Mouse (Mus musculus): Measurements from ENCODE around the gene Tmc2. TPM values are rescaled to one million over a fixed set of nuclear protein-coding genes. Genes with fewer than 3 reads are reported as not detected.

Gene Tmc2
- polyA plus RNA-seq, 1 experiment from 2014 or later: not detected

GRCm38 (mm10) chr2:130283854-130284654 is 89.1 kb downstream of the Tmc2 start, which contains the start of gene Idh3b:
Idh3b (minus strand) TSS chr2:130284547.
- Histone ChIP-seq H3K4me2 (ENCODE audit: low read length) (peak within 1 kb of the TSS; percentile 97), H3K27ac (replicated peaks; ENCODE audit: low read depth, low read length) (peak within 1 kb of the TSS; percentile 67), H3K36me3 (ENCODE audit: control insufficient read depth, insufficient read depth, low read length) (peaks cover 26% of the 10 kb centered on the region), H3K9me3 (ENCODE audit: control insufficient read depth, low read length) (no peaks in the 10 kb centered on the region), H3K9ac (replicated peaks; ENCODE audit: low read length) (peak within 1 kb of the TSS; percentile 76), H3K4me1 (ENCODE audit: control insufficient read depth, insufficient read depth, low read length) (peaks cover 13% of the 10 kb centered on the region), H3K4me3 (replicated peaks; ENCODE audit: low read depth, low read length) (peak within 1 kb of the TSS; percentile 81), H3K27me3 (ENCODE audit: control insufficient read depth, insufficient read depth, low read length) (no peaks in the 10 kb centered on the region)
- ATAC-seq (ENCODE audit: low FRiP score, low TSS enrichment): peak; percentile 86
- under 1% methylated on average over 51 of the region's 51 CpGs for WGBS
- peak; percentile 94 for DNase-seq

- H3K27ac ChIP-seq (replicated peaks; ENCODE audit: low read depth, low read length): no peak overlapping the region
- H3K9me3 ChIP-seq (ENCODE audit: control insufficient read depth, low read length): no peaks in the 10 kb centered on the region
- no peak for ATAC-seq (ENCODE audit: low FRiP score, low TSS enrichment)
- no peak for DNase-seq
- no peaks in the 10 kb centered on the region for H3K36me3 ChIP-seq (ENCODE audit: control insufficient read depth, insufficient read depth, low read length)
- H3K9ac ChIP-seq (replicated peaks; ENCODE audit: low read length): no peak overlapping the region
- no peaks in the 10 kb centered on the region for H3K27me3 ChIP-seq (ENCODE audit: control insufficient read depth, insufficient read depth, low read length)
- no peak overlapping the region for H3K4me3 ChIP-seq (replicated peaks; ENCODE audit: low read depth, low read length)
- WGBS: 66% methylated on average over 4 of the region's 4 CpGs
- no peak overlapping the region for H3K4me2 ChIP-seq (ENCODE audit: low read length)
- H3K4me1 ChIP-seq (ENCODE audit: control insufficient read depth, insufficient read depth, low read length): peaks cover 18% of the 10 kb centered on the region
These were observed 94.1 kb downstream of the Tmc2 start for GRCm38 (mm10) chr2:130289086-130289485.

- DNase-seq (peak; percentile 89), ATAC-seq (ENCODE audit: low FRiP score, low TSS enrichment) (peak; percentile 35; the same call in 1 of the 2 replicates)
- H3K27ac ChIP-seq (replicated peaks; ENCODE audit: low read depth, low read length): no peak overlapping the region
- WGBS: 21% methylated on average over 8 of the region's 8 CpGs
- H3K4me3 ChIP-seq (replicated peaks; ENCODE audit: low read depth, low read length): no peak overlapping the region
- no peaks in the 10 kb centered on the region for H3K9me3 ChIP-seq (ENCODE audit: control insufficient read depth, low read length)
- H3K4me2 ChIP-seq (ENCODE audit: low read length): peak overlapping the region; percentile 18
- no peaks in the 10 kb centered on the region for H3K27me3 ChIP-seq (ENCODE audit: control insufficient read depth, insufficient read depth, low read length)
- no peaks in the 10 kb centered on the region for H3K36me3 ChIP-seq (ENCODE audit: control insufficient read depth, insufficient read depth, low read length)
- H3K4me1 ChIP-seq (ENCODE audit: control insufficient read depth, insufficient read depth, low read length): peaks cover 22% of the 10 kb centered on the region; the same call in 1 of the 2 replicates
- no peak overlapping the region for H3K9ac ChIP-seq (replicated peaks; ENCODE audit: low read length)
These were observed 96.4 kb downstream of the Tmc2 start for GRCm38 (mm10) chr2:130291434-130291833.

GRCm38 (mm10) chr2:130293009-130293408 is 98.0 kb downstream of the Tmc2 start:
- 39% methylated on average over 3 of the region's 3 CpGs for WGBS
- ATAC-seq (ENCODE audit: low FRiP score, low TSS enrichment) (no peak), DNase-seq (no peak)
- no peak overlapping the region for H3K9ac ChIP-seq (replicated peaks; ENCODE audit: low read length)
- no peak overlapping the region for H3K4me3 ChIP-seq (replicated peaks; ENCODE audit: low read depth, low read length)
- H3K4me1 ChIP-seq (ENCODE audit: control insufficient read depth, insufficient read depth, low read length): peaks cover 27% of the 10 kb centered on the region; the same call in 1 of the 2 replicates
- no peaks in the 10 kb centered on the region for H3K36me3 ChIP-seq (ENCODE audit: control insufficient read depth, insufficient read depth, low read length)
- H3K4me2 ChIP-seq (ENCODE audit: low read length): no peak overlapping the region
- H3K9me3 ChIP-seq (ENCODE audit: control insufficient read depth, low read length): no peaks in the 10 kb centered on the region
- H3K27me3 ChIP-seq (ENCODE audit: control insufficient read depth, insufficient read depth, low read length): no peaks in the 10 kb centered on the region
- no peak overlapping the region for H3K27ac ChIP-seq (replicated peaks; ENCODE audit: low read depth, low read length)

- no peak overlapping the region for H3K4me3 ChIP-seq (replicated peaks; ENCODE audit: low read depth, low read length)
- no peak overlapping the region for H3K4me2 ChIP-seq (ENCODE audit: low read length)
- peaks cover 27% of the 10 kb centered on the region; the same call in 1 of the 2 replicates for H3K4me1 ChIP-seq (ENCODE audit: control insufficient read depth, insufficient read depth, low read length)
- WGBS: 5% methylated on average over 4 of the region's 4 CpGs
- no peaks in the 10 kb centered on the region for H3K36me3 ChIP-seq (ENCODE audit: control insufficient read depth, insufficient read depth, low read length)
- ATAC-seq (ENCODE audit: low FRiP score, low TSS enrichment) (no peak), DNase-seq (peak; percentile 54)
- no peaks in the 10 kb centered on the region for H3K27me3 ChIP-seq (ENCODE audit: control insufficient read depth, insufficient read depth, low read length)
- H3K27ac ChIP-seq (replicated peaks; ENCODE audit: low read depth, low read length): no peak overlapping the region
- H3K9me3 ChIP-seq (ENCODE audit: control insufficient read depth, low read length): no peaks in the 10 kb centered on the region
- H3K9ac ChIP-seq (replicated peaks; ENCODE audit: low read length): no peak overlapping the region
These were observed 98.5 kb downstream of the Tmc2 start for GRCm38 (mm10) chr2:130293486-130293885.

GRCm38 (mm10) chr2:130294218-130294935 is 99.4 kb downstream of the Tmc2 start:
- DNase-seq (peak; percentile 14), ATAC-seq (ENCODE audit: low FRiP score, low TSS enrichment) (no peak)
- no peaks in the 10 kb centered on the region for H3K9me3 ChIP-seq (ENCODE audit: control insufficient read depth, low read length)
- WGBS: 7% methylated on average over 20 of the region's 20 CpGs
- H3K27ac ChIP-seq (replicated peaks; ENCODE audit: low read depth, low read length): peak overlapping the region; percentile 78
- peak overlapping the region; percentile 72 for H3K4me2 ChIP-seq (ENCODE audit: low read length)
- peak overlapping the region; percentile 68 for H3K4me3 ChIP-seq (replicated peaks; ENCODE audit: low read depth, low read length)
- no peaks in the 10 kb centered on the region for H3K36me3 ChIP-seq (ENCODE audit: control insufficient read depth, insufficient read depth, low read length)
- no peaks in the 10 kb centered on the region for H3K27me3 ChIP-seq (ENCODE audit: control insufficient read depth, insufficient read depth, low read length)
- H3K9ac ChIP-seq (replicated peaks; ENCODE audit: low read length): peak overlapping the region; percentile 88
- peaks cover 27% of the 10 kb centered on the region; the same call in 1 of the 2 replicates for H3K4me1 ChIP-seq (ENCODE audit: control insufficient read depth, insufficient read depth, low read length)

GRCm38 (mm10) chr2:130294936-130295277 is 99.9 kb downstream of the Tmc2 start, which contains the start of gene Ebf4:
Ebf4 (plus strand) TSS chr2:130295169.
- Histone ChIP-seq H3K27me3 (ENCODE audit: control insufficient read depth, insufficient read depth, low read length) (no peaks in the 10 kb centered on the region), H3K27ac (replicated peaks; ENCODE audit: low read depth, low read length) (peak within 1 kb of the TSS; percentile 78), H3K36me3 (ENCODE audit: control insufficient read depth, insufficient read depth, low read length) (no peaks in the 10 kb centered on the region), H3K4me3 (replicated peaks; ENCODE audit: low read depth, low read length) (peak within 1 kb of the TSS; percentile 68), H3K4me2 (ENCODE audit: low read length) (peak within 1 kb of the TSS; percentile 72), H3K9ac (replicated peaks; ENCODE audit: low read length) (peak within 1 kb of the TSS; percentile 88), H3K4me1 (ENCODE audit: control insufficient read depth, insufficient read depth, low read length) (peaks cover 27% of the 10 kb centered on the region; the same call in 1 of the 2 replicates), H3K9me3 (ENCODE audit: control insufficient read depth, low read length) (no peaks in the 10 kb centered on the region)
- ATAC-seq (ENCODE audit: low FRiP score, low TSS enrichment) (peak; percentile 82), DNase-seq (peak; percentile 86)
- under 1% methylated on average over 36 of the region's 39 CpGs for WGBS

- Histone ChIP-seq H3K4me3 (replicated peaks; ENCODE audit: low read depth, low read length) (peak overlapping the region; percentile 68), H3K4me2 (ENCODE audit: low read length) (peak overlapping the region; percentile 72), H3K27me3 (ENCODE audit: control insufficient read depth, insufficient read depth, low read length) (no peaks in the 10 kb centered on the region), H3K4me1 (ENCODE audit: control insufficient read depth, insufficient read depth, low read length) (peaks cover 27% of the 10 kb centered on the region; the same call in 1 of the 2 replicates), H3K9ac (replicated peaks; ENCODE audit: low read length) (peak overlapping the region; percentile 88), H3K9me3 (ENCODE audit: control insufficient read depth, low read length) (no peaks in the 10 kb centered on the region), H3K36me3 (ENCODE audit: control insufficient read depth, insufficient read depth, low read length) (no peaks in the 10 kb centered on the region), H3K27ac (replicated peaks; ENCODE audit: low read depth, low read length) (peak overlapping the region; percentile 78)
- WGBS: under 1% methylated on average over 84 of the region's 99 CpGs
- ATAC-seq (ENCODE audit: low FRiP score, low TSS enrichment) (peak; percentile 65), DNase-seq (peak; percentile 87)
These were observed 100.5 kb downstream of the Tmc2 start for GRCm38 (mm10) chr2:130295331-130296133.
